Mouse (Mus musculus): Measurements from ENCODE around the gene Hexim1. TPM values are rescaled to one million over a fixed set of nuclear protein-coding genes. Genes with fewer than 3 reads are reported as not detected.

The Hexim1 gene
- total and polyA plus RNA-seq, 3 experiments, result 20.2 to 51.8 (median 25.9) TPM

- no peak for DNase-seq (ENCODE audit: extremely low read depth)
- H3K9me3 ChIP-seq (replicated peaks; ENCODE audit: low read length), result no peaks in the 10 kb centered on the region
- no peak overlapping the region for H3K4me3 ChIP-seq (replicated peaks in 1 of 3; ENCODE audit: low read depth in 2 of 3, low read length in 2 of 3, poor library complexity in 1 of 3)
- in situ Hi-C loops (cut with MboI; ENCODE audit: low pct_ligation_motif_present, low pct_unique_long_range_greater_than_20kb, low sequenced_read_pairs), result loop anchor here (25.0 kb wide), 1 partner anchor 413 kb away; no protein-coding TSS in a partner anchor
- H3K9ac ChIP-seq (ENCODE audit: insufficient read depth, low read depth), result no peak overlapping the region
- H3K27me3 ChIP-seq (replicated peaks), result no peaks in the 10 kb centered on the region
- H3K36me3 ChIP-seq (replicated peaks in 1 of 2; ENCODE audit: control insufficient read depth in 1 of 2, insufficient read depth in 1 of 2, low read length in 1 of 2), result no peaks in the 10 kb centered on the region
- no peak overlapping the region for H3K27ac ChIP-seq (ENCODE audit: insufficient read depth, low read depth)
- H3K79me2 ChIP-seq (replicated peaks; ENCODE audit: control insufficient read depth, extremely low read depth, insufficient read depth, poor library complexity, severe bottlenecking), result no peaks in the 10 kb centered on the region
- dilution Hi-C loops (cut with MboI; ENCODE audit: extremely low pct_ligation_motif_present, extremely low pct_unique_long_range_greater_than_20kb, low sequenced_read_pairs), result no loop called here
- TF ChIP-seq TCF12 (IDR thresholded peaks at IDR 0.05; ENCODE audit: low read depth, low read length), result no peak
- peaks cover 9 to 27% of the 10 kb centered on the region in 2 experiments for H3K4me1 ChIP-seq (ENCODE audit: control insufficient read depth in 1 of 2, insufficient read depth in 2 of 2)
- no peak overlapping the region for H3K4me2 ChIP-seq (ENCODE audit: insufficient read depth, low read depth, poor library complexity, severe bottlenecking)
Measured at GRCm38 (mm10) chr11:103149771-103150170, 33.7 kb downstream of the Hexim1 start.

GRCm38 (mm10) chr11:103158621-103159478 lies 42.8 kb downstream of the Hexim1 start:
- in situ Hi-C loops (cut with MboI; ENCODE audit: low pct_ligation_motif_present, low pct_unique_long_range_greater_than_20kb, low sequenced_read_pairs), result loop anchor here (5.0 to 25.0 kb wide), 2 partner anchors 57 to 403 kb away; partner anchors contain the start of genes Acbd4 and Plcd3
- H3K36me3 ChIP-seq (replicated peaks in 1 of 2; ENCODE audit: control insufficient read depth in 1 of 2, insufficient read depth in 1 of 2, low read length in 1 of 2), result no peaks in the 10 kb centered on the region
- H3K4me3 ChIP-seq (replicated peaks in 1 of 3; ENCODE audit: low read depth in 2 of 3, low read length in 2 of 3, poor library complexity in 1 of 3), result peak overlapping the region; percentile 17 to 48 (median 42)
- peaks cover 4% of the 10 kb centered on the region for H3K9me3 ChIP-seq (replicated peaks; ENCODE audit: low read length)
- H3K4me2 ChIP-seq (ENCODE audit: insufficient read depth, low read depth, poor library complexity, severe bottlenecking), result peak overlapping the region; percentile 59
- H3K27ac ChIP-seq (ENCODE audit: insufficient read depth, low read depth), result no peak overlapping the region
- H3K9ac ChIP-seq (ENCODE audit: insufficient read depth, low read depth), result peak overlapping the region; percentile 29
- DNase-seq (ENCODE audit: extremely low read depth), result peak; percentile 96
- dilution Hi-C loops (cut with MboI; ENCODE audit: extremely low pct_ligation_motif_present, extremely low pct_unique_long_range_greater_than_20kb, low sequenced_read_pairs), result no loop called here
- H3K79me2 ChIP-seq (replicated peaks; ENCODE audit: control insufficient read depth, extremely low read depth, insufficient read depth, poor library complexity, severe bottlenecking), result no peaks in the 10 kb centered on the region
- H3K27me3 ChIP-seq (replicated peaks), result no peaks in the 10 kb centered on the region
- H3K4me1 ChIP-seq (ENCODE audit: control insufficient read depth in 1 of 2, insufficient read depth in 2 of 2), result peaks cover 6 to 14% of the 10 kb centered on the region in 2 experiments; a peak in 3 of 4 replicates
- TF ChIP-seq MXI1 (IDR thresholded peaks at IDR 0.05; ENCODE audit: low read depth, low read length) (peak; percentile 48), ELF1 (IDR thresholded peaks at IDR 0.05; ENCODE audit: low read depth, low read length) (peak; percentile 50; the same call in 1 of the 2 replicates), GABPA (IDR thresholded peaks at IDR 0.05; ENCODE audit: insufficient replicate concordance, low read depth, low read length) (no peak), SIN3A (IDR thresholded peaks at IDR 0.05; ENCODE audit: low read length) (peak; percentile 94), BHLHE40 (IDR thresholded peaks at IDR 0.05; ENCODE audit: low read depth, low read length) (no peak; the same call in 1 of the 2 replicates), ZNF384 (IDR thresholded peaks at IDR 0.05; ENCODE audit: low read depth, low read length) (peak; percentile 99), UBTF (IDR thresholded peaks at IDR 0.05; ENCODE audit: low read depth, low read length) (no peak), ETS1 (conservative IDR thresholded peaks at IDR 0.05; ENCODE audit: low read depth, low read length) (peak; percentile 4; the same call in 1 of the 2 replicates), ZKSCAN1 (IDR thresholded peaks at IDR 0.05; ENCODE audit: borderline replicate concordance, low read depth, low read length) (no peak; the same call in 1 of the 2 replicates), ZMIZ1 (IDR thresholded peaks at IDR 0.05; ENCODE audit: low read depth, low read length) (0 out of 2 replicates have a peak, but pooled peaks have one; percentile 55), NELFE (IDR thresholded peaks at IDR 0.05; ENCODE audit: low read depth, low read length) (peak; percentile 52), CTCF (conservative IDR thresholded peaks at IDR 0.05 in 1 of 2, IDR thresholded peaks at IDR 0.05 in 1 of 2; ENCODE audit: low read depth in 2 of 2, low read length in 2 of 2) (peak; percentile 76 to 99; a peak in 3 of 4 replicates), HCFC1 (IDR thresholded peaks at IDR 0.05; ENCODE audit: low read depth, low read length) (peak; percentile 54), MAFK (IDR thresholded peaks at IDR 0.05; ENCODE audit: insufficient replicate concordance, low read length) (no peak), TCF12 (IDR thresholded peaks at IDR 0.05; ENCODE audit: low read depth, low read length) (peak; percentile 75), USF2 (conservative IDR thresholded peaks at IDR 0.05; ENCODE audit: low read depth, low read length) (no peak), JUND (conservative IDR thresholded peaks at IDR 0.05; ENCODE audit: low read depth, low read length) (no peak), RAD21 (IDR thresholded peaks at IDR 0.05; ENCODE audit: low read depth, low read length) (peak; percentile 90), MEF2A (IDR thresholded peaks at IDR 0.05; ENCODE audit: borderline replicate concordance, low read depth, low read length) (no peak; the same call in 1 of the 2 replicates), KAT2A (IDR thresholded peaks at IDR 0.05; ENCODE audit: insufficient replicate concordance, low read length) (0 out of 2 replicates have a peak, but pooled peaks have one; percentile 50), MAZ (IDR thresholded peaks at IDR 0.05; ENCODE audit: low read depth, low read length) (peak; percentile 64; the same call in 1 of the 2 replicates), MYC (IDR thresholded peaks at IDR 0.05; ENCODE audit: low read depth, low read length) (peak; percentile 69), ZC3H11A (IDR thresholded peaks at IDR 0.05; ENCODE audit: low read depth, low read length) (peak; percentile 65), IRF4 (IDR thresholded peaks at IDR 0.05; ENCODE audit: low read depth, low read length) (peak; percentile 76), PAX5 (IDR thresholded peaks at IDR 0.05; ENCODE audit: low read length) (no peak), TBP (conservative IDR thresholded peaks at IDR 0.05; ENCODE audit: low read depth, low read length) (no peak), SMC3 (IDR thresholded peaks at IDR 0.05; ENCODE audit: low read depth, low read length) (peak; percentile 98), NRF1 (IDR thresholded peaks at IDR 0.05; ENCODE audit: low read depth, low read length) (no peak), POLR2AphosphoS2 (IDR thresholded peaks at IDR 0.05; ENCODE audit: low read depth, low read length) (no peak)

Measured in CH12.LX (cell line).